Mouse (Mus musculus) heart, embryonic 11.5 days (tissue): Measurements from ENCODE around the gene Ift81. TPM values are rescaled to one million over a fixed set of nuclear protein-coding genes. Genes with fewer than 3 reads are reported as not detected.
A peak's percentile ranks its signal among the peaks of the same experiment; 100 is the strongest.

Experiments used
- ATAC-seq: fragments of 200-750 bp; cut with Nextera tagmentation; replicated peaks from 2 replicates; pipeline ENCODE4 v1.8.0; 2017; ENCODE audit warnings: moderate library complexity; ENCODE audit not compliant: insufficient number of reproducible peaks, low FRiP score, low TSS enrichment
- H3K27ac ChIP-seq: fragments of 300-500 bp; sonication (generic); 2 replicates; pipeline ENCODE4 v1.5.1; 2014; ENCODE audit warnings: mild to moderate bottlenecking, low read depth, low read length
- H3K27me3 ChIP-seq: fragments of 300-500 bp; sonication (generic); 2 replicates; pipeline ENCODE4 v1.6.1; 2014; ENCODE audit warnings: mild to moderate bottlenecking, low read length, mixed read lengths; ENCODE audit not compliant: control insufficient read depth, insufficient read depth
- H3K36me3 ChIP-seq: fragments of 300-500 bp; sonication (generic); 2 replicates; pipeline ENCODE4 v1.6.1; 2014; ENCODE audit warnings: mild to moderate bottlenecking, low read length, moderate library complexity, mixed read lengths; ENCODE audit not compliant: control insufficient read depth, insufficient read depth
- H3K4me1 ChIP-seq: fragments of 300-500 bp; sonication (generic); 2 replicates; pipeline ENCODE4 v1.6.1; 2014; ENCODE audit warnings: low read length; ENCODE audit not compliant: control insufficient read depth, insufficient read depth
- H3K4me2 ChIP-seq: fragments of 300-500 bp; sonication (generic); 2 replicates; pipeline ENCODE4 v1.6.1; 2014; ENCODE audit warnings: mild to moderate bottlenecking, moderate library complexity
- H3K4me3 ChIP-seq: fragments of 300-500 bp; sonication (generic); 2 replicates; pipeline ENCODE4 v1.5.1; 2014; ENCODE audit warnings: low read depth, low read length
- H3K9ac ChIP-seq: fragments of 300-500 bp; sonication (generic); 2 replicates; pipeline ENCODE4 v1.6.1; 2014; ENCODE audit warnings: mild to moderate bottlenecking, low read depth, low read length, moderate library complexity
- H3K9me3 ChIP-seq: fragments of 300-500 bp; sonication (generic); replicated peaks from 2 replicates; pipeline ENCODE4 v1.6.1; 2016; ENCODE audit warnings: low read length; ENCODE audit not compliant: control insufficient read depth
- WGBS: fragments of 180-500 bp; shearing (Covaris S2); extraction: QIAGEN DNeasy Blood & Tissue Kit; methylation state at CpG from one replicate; pipeline ENCODE4 v1.1.7; 2014; ENCODE audit not compliant: insufficient replicate concordance; 5-methylcytosine and 5-hydroxymethylcytosine counted together
- polyA plus RNA-seq: library from polyadenylated mRNA; unstranded; fragments of >200 nt; fragmentation: Nextera tagmentation; extraction: Ambion mirVana; gene quantifications from 2 replicates; pipeline ENCODE4 v1.2.1, GENCODE M21; 2014

Gene Ift81
- polyA plus RNA-seq, 1 experiment from 2014 or later, result 23.9 TPM

DNA sequence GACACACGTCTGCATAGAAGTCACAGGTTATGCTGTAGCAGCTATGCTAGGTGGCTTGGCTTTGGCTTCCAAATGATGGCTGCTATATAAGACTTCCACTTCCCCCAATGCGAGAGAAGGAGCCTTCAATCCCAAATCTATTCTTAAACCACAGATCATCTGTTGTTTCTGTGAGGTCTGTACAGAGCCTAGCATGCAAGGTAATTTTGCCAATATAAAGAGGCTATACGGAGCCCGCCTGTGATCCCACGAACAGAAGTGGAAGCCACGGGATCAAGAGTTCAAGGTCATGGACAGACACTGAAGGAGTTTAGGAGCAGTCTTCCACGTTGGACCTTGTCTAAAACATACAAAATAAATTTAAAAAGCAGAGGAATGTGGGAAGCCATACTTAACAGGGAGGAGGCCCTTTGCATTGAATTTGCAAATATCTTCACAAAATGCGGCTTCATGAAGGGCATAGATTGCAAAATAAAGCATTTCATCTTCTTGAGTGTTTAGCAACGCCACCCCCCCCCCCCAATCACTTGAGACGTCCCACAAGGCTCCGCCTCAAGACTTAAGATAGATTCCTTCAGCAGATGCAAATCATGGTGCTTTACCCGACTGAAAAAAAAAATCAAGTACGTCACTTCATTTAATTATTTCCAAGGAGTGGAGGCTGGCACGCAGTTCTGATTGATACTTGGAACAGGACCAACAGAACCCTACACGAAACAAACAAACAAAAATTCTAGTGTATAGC, 111.1 kb downstream of the Ift81 start:
- peak overlapping the region; percentile 82 for H3K4me3 ChIP-seq
- H3K27ac ChIP-seq, result peak overlapping the region; percentile 92
- 36% methylated on average over 15 of the region's 15 CpGs for WGBS
- peak overlapping the region; percentile 94 for H3K4me2 ChIP-seq
- H3K9ac ChIP-seq, result peak overlapping the region; percentile 96
- no peaks in the 10 kb centered on the region for H3K27me3 ChIP-seq
- ATAC-seq, result no peak
- H3K36me3 ChIP-seq, result 0 out of 2 replicates have a peak, but pooled peaks cover under 1% of the 10 kb centered on the region
- H3K9me3 ChIP-seq, result peaks cover 3% of the 10 kb centered on the region; the same call in 1 of the 2 replicates
- peaks cover 21% of the 10 kb centered on the region for H3K4me1 ChIP-seq

DNA sequence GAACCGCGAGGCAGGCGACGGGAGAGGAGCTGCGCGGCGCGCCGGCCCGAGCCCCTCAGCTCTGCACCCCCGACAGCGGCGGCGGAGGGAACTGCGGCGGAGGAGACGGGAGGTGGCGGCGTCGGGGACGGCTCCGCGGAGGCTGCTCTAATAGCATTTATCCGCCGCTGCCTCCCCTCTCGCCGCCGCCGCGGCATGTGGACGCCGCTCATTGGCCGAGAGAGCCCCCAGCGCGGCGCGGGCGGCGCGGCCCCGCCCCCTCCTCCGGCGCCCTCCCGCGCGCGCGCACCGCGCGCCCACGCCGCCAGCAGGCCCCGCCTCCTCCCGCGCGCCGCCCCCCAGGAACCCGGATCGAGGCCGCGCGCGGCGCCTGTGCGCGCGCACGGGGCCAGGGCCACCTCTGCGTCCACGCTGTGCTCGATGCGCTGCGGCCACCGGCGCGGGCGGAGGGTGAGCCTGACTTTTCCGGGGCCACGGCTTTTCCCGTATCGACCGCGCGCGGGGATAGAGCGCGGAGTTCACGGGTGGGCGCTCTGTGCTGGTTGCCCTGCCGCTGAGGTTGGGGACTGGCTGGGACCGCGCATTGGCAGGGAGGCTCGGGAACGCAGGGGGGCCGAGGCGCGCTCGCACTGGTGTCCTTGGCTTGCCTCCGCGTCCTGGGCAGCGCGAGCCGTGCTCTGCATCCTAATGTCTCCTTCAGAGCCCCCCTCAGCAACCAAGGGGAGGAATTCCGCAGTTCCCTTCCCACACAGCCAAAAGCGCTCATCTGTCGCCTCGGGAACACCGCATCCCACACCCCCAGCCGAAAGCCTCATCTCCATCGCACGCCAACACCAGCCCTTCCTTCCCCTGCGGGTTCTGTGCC, 112.0 kb downstream of the Ift81 start, which contains the start of gene Atp2a2:
Atp2a2 (minus strand) TSS at position 149 of the 865 bp plus-strand sequence.
- H3K36me3 ChIP-seq, result 0 out of 2 replicates have a peak, but pooled peaks cover 3% of the 10 kb centered on the region
- under 1% methylated on average over 75 of the region's 113 CpGs for WGBS
- H3K27ac ChIP-seq, result peak within 1 kb of the TSS; percentile 95
- H3K9me3 ChIP-seq, result peaks cover 3% of the 10 kb centered on the region; the same call in 1 of the 2 replicates
- H3K4me3 ChIP-seq, result peak within 1 kb of the TSS; percentile 82
- H3K4me1 ChIP-seq, result peaks cover 21% of the 10 kb centered on the region
- peak within 1 kb of the TSS; percentile 100 for H3K9ac ChIP-seq
- H3K27me3 ChIP-seq, result no peaks in the 10 kb centered on the region
- peak; percentile 91 for ATAC-seq
- H3K4me2 ChIP-seq, result peak within 1 kb of the TSS; percentile 94

DNA sequence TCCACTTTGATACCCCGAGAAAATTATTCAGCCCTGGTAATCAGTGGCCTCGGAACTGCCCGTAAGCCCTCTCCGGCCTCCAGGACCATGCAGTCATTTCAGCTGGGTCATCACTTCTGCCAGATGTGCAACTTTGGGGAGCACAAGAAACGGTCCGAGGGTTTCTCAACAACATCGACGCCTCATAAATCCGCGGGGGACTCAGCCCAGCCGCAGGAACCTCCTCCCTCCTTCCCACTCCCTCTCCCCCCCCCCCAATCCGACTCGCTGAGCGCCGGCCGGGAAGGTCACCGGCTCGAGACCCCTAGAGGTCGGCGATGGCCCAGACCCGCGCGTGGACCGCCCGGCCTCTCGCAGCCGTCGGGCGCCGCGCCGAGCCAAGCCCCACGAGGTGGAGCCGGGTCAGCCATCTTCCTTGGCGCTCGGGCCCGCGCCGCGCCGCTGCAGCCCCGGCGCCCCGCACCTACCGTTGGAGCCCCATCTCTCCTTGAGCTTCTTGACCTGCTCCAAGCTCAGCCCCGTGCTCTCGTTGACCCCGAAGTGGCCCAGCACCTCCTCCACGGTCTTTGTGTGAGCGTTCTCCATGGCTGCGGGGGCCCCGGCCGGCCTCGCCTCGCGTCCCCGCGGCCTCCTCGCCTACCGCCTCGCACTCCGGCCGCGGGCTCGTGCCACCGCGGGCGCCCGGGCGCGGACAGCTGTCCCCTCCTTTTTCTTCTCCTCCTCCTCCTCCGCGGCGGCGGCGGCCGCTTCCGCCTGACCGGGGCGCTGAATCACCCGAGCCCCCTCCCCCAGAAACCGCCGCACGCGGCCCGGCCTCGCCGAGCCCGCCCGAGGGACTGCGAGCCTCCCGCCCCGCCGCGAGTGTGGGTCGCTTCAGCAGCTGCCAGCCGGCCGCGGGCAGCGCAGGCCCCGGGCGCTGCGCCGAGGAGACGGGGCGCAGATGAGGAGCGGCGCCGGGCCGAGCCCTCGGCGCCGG, 112.9 kb downstream of the Ift81 start:
- ATAC-seq, result peak; percentile 49
- Histone ChIP-seq H3K9ac (peak overlapping the region; percentile 100), H3K4me1 (peaks cover 27% of the 10 kb centered on the region), H3K9me3 (0 out of 2 replicates have a peak, but pooled peaks cover under 1% of the 10 kb centered on the region), H3K4me2 (peak overlapping the region; percentile 94), H3K4me3 (peak overlapping the region; percentile 82), H3K27me3 (no peaks in the 10 kb centered on the region), H3K27ac (peak overlapping the region; percentile 95), H3K36me3 (peaks cover 10% of the 10 kb centered on the region; the same call in 1 of the 2 replicates)
- WGBS, result under 1% methylated on average over 106 of the region's 113 CpGs

DNA sequence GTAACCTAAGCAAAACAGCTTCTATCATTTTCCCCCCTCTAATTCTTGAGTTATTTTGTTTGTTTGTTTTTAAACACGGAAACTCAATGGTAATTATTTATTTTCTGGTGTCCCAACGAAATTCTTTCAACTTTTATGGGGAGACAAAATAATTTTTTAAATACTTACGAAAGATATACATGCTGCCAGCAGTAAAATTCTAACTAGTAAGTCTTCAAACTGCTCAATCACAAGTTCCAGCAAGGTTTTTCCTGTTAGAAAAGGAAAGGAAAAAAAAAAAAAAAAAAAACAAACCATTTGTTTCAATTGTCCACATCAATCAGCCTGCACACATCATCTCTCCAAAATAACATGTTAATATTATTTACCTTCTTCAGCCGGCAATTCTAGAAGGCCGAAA, 113.8 kb downstream of the Ift81 start:
- H3K36me3 ChIP-seq, result peaks cover 10% of the 10 kb centered on the region
- peak overlapping the region; percentile 82 for H3K4me3 ChIP-seq
- no peaks in the 10 kb centered on the region for H3K9me3 ChIP-seq
- H3K4me1 ChIP-seq, result peaks cover 27% of the 10 kb centered on the region
- peak overlapping the region; percentile 94 for H3K4me2 ChIP-seq
- H3K9ac ChIP-seq, result peak overlapping the region; percentile 100
- no peak for ATAC-seq
- 17% methylated on average over 5 of the region's 5 CpGs for WGBS
- H3K27ac ChIP-seq, result peak overlapping the region; percentile 95
- H3K27me3 ChIP-seq, result no peaks in the 10 kb centered on the region

Other genes with a start within 250 kb of the Ift81 start
- 63.1 and 67.2 TPM in 2 replicates for gene Gpn3, start 242.6 kb downstream of the Ift81 start, polyA plus RNA-seq
- gene Fam216a, start 242.2 kb downstream of the Ift81 start, polyA plus RNA-seq, result 67.4 TPM in 2 replicates
- gene Arpc3, start 222.6 kb downstream of the Ift81 start, polyA plus RNA-seq, result 39.3 and 81.8 TPM in 2 replicates
- 20.9 and 22.1 TPM in 2 replicates for gene Anapc7, start 192.8 kb downstream of the Ift81 start, polyA plus RNA-seq
- 255 and 272 TPM in 2 replicates for gene Atp2a2, start 112.3 kb downstream of the Ift81 start, polyA plus RNA-seq
- 0.36 and 1.00 TPM in 2 replicates for gene P2rx7, start 29.4 kb upstream of the Ift81 start, polyA plus RNA-seq
- gene P2rx4, start 93.0 kb upstream of the Ift81 start, polyA plus RNA-seq, result 13.1 and 13.8 TPM in 2 replicates
- gene Camkk2, start 164.9 kb upstream of the Ift81 start, polyA plus RNA-seq, result 8.7 and 14.0 TPM in 2 replicates
- 354 and 366 TPM in 2 replicates for gene Anapc5, start 206.8 kb upstream of the Ift81 start, polyA plus RNA-seq
- 32.4 and 36.0 TPM in 2 replicates for gene Rnf34, start 235.5 kb upstream of the Ift81 start, polyA plus RNA-seq